Mouse (Mus musculus): ENCODE data around the gene Hgf. TPM values are rescaled to one million over a fixed set of nuclear protein-coding genes. Genes with fewer than 3 reads are reported as not detected.
A peak's percentile ranks its signal among the peaks of the same experiment; 100 is the strongest.

Gene Hgf
- 0.09 and 0.12 TPM in 2 replicates for polyA plus RNA-seq (2015; fragmentation: Nextera tagmentation; extraction: Ambion mirVana)

DNA sequence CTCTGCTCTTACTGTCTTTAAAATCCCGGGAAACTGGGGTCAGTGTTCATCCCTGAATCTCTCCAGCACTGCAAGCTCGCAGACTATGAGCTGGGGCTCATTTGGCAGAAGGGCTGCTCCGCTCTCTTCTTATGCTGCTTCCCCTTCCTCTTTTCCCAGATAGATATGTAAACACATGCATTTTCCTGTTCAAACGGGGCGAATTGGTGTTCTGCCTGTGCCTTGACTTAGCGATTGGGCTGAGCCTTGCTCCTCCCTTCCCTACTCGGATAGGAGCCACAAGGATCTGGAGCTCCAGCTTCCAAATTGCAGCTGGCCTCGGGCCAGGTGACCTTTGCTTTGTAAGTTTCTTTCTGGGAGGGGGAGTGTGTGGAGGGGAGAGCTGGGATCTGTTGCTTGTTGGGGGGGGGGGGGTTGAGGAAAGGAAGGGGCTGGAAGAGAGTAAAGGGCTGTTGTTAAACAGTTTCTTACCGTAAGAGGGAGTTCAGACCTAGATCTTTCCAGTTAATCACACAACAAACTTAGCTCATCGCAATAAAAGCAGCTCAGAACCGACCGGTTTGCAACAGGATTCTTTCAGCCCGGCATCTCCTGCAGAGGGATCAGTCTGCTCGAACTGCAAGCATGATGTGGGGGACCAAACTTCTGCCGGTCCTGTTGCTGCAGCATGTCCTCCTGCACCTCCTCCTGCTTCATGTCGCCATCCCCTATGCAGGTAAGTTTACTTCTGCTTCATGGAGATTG lies at the start of gene Hgf:
Gene Hgf, plus strand, starts transcription at position 192 of the 744 bp plus-strand sequence.
- H3K4me1 ChIP-seq (replicated peaks) = peaks cover 9% of the 10 kb centered on the region; the same call in 1 of the 2 replicates
- H3K9ac ChIP-seq (replicated peaks) = 0 out of 2 replicates have a peak within 1 kb of the TSS, but pooled peaks have one; percentile 6
- peak; percentile 53 for ATAC-seq

GRCm38 (mm10) chr5:16506702-16507350 lies 46.5 kb upstream of the Hgf start:
- H3K9me3 ChIP-seq = no peaks in the 10 kb centered on the region
- 82% methylated on average over 4 of the region's 4 CpGs for WGBS
- H3K27me3 ChIP-seq = no peaks in the 10 kb centered on the region
- no peaks in the 10 kb centered on the region for H3K36me3 ChIP-seq
- H3K4me2 ChIP-seq (replicated peaks) = no peak overlapping the region
- no peaks in the 10 kb centered on the region for H3K4me1 ChIP-seq (replicated peaks)
- H3K27ac ChIP-seq = no peak overlapping the region
- no peak overlapping the region for H3K4me3 ChIP-seq (replicated peaks)
- no peak overlapping the region for H3K9ac ChIP-seq (replicated peaks)
- ATAC-seq = no peak

More for the DNA sequence above, at the start of gene Hgf:
- Histone ChIP-seq H3K27ac (no peak within 1 kb of the TSS), H3K27me3 (no peaks in the 10 kb centered on the region), H3K9me3 (no peaks in the 10 kb centered on the region), H3K36me3 (no peaks in the 10 kb centered on the region), H3K4me3 (replicated peaks) (peak within 1 kb of the TSS; percentile 22), H3K4me2 (replicated peaks) (peak within 1 kb of the TSS; percentile 46)
- 7% methylated on average over 16 of the region's 16 CpGs for WGBS

GRCm38 (mm10) chr5:16531619-16532277 lies 21.5 kb upstream of the Hgf start:
- Histone ChIP-seq H3K27ac (no peak overlapping the region), H3K9ac (replicated peaks) (no peak overlapping the region), H3K4me1 (replicated peaks) (no peaks in the 10 kb centered on the region), H3K9me3 (no peaks in the 10 kb centered on the region), H3K4me2 (replicated peaks) (no peak overlapping the region), H3K4me3 (replicated peaks) (no peak overlapping the region), H3K36me3 (no peaks in the 10 kb centered on the region), H3K27me3 (no peaks in the 10 kb centered on the region)
- no peak for ATAC-seq
- 86% methylated on average over 3 of the region's 3 CpGs for WGBS

GRCm38 (mm10) chr5:16538067-16538466 lies 15.2 kb upstream of the Hgf start:
- Histone ChIP-seq H3K4me1 (replicated peaks) (no peaks in the 10 kb centered on the region), H3K4me2 (replicated peaks) (no peak overlapping the region), H3K27me3 (no peaks in the 10 kb centered on the region), H3K36me3 (no peaks in the 10 kb centered on the region), H3K9ac (replicated peaks) (no peak overlapping the region), H3K4me3 (replicated peaks) (no peak overlapping the region), H3K27ac (no peak overlapping the region), H3K9me3 (no peaks in the 10 kb centered on the region)
- 93% methylated on average over 2 of the region's 2 CpGs for WGBS
- no peak for ATAC-seq

DNA sequence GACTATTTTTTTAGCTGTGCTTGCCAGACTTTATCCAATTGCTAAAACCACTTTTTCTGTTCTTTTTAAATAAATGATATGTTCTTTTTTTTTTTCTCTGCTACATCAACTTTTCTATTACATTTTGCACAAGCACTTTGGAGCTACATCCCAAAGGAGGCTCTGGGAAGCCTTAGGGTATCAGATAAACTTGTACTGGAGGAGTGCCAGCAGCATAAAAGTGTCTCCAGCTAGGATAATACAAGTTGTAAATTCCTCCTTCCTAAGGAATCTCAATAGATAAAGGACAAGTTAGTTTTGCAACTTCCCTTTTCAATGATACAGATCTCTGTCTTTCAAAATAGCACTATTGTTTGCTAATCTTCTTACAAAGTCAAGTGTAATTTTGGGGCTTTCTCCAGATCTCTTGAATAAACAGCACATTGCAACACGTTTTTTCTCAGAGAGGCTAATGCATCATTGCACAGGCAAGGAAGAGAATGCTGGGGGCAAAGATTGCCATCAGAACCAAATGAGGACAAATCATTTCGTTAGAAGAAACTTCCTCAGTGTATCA lies 11.7 kb upstream of the Hgf start:
- no peak overlapping the region for H3K4me3 ChIP-seq (replicated peaks)
- 39% methylated on average over 2 of the region's 2 CpGs for WGBS
- no peaks in the 10 kb centered on the region for H3K27me3 ChIP-seq
- H3K4me2 ChIP-seq (replicated peaks) = no peak overlapping the region
- H3K9ac ChIP-seq (replicated peaks) = no peak overlapping the region
- H3K36me3 ChIP-seq = no peaks in the 10 kb centered on the region
- H3K27ac ChIP-seq = no peak overlapping the region
- no peaks in the 10 kb centered on the region for H3K9me3 ChIP-seq
- H3K4me1 ChIP-seq (replicated peaks) = no peaks in the 10 kb centered on the region
- no peak for ATAC-seq

DNA sequence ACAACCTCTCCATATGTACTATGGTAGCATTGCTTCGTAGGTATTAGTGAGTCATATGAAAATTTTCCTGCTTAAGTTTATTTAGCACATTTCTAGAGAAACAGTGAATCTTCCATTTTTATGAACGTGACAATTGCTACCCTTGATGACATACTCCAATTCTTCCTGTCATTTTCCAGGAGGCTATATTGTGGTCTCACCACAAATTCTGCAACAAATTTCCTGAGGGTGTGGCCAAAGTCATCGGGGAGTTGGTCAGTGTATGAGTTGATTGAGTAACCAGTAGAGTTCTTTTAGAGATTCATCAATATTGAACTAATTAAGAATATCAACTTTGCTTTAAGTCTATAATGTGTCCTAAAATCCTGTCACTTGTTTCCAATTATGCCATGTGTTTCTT lies 5.8 kb upstream of the Hgf start:
- Histone ChIP-seq H3K4me1 (replicated peaks) (no peaks in the 10 kb centered on the region), H3K9ac (replicated peaks) (no peak overlapping the region), H3K27ac (no peak overlapping the region), H3K9me3 (no peaks in the 10 kb centered on the region), H3K36me3 (no peaks in the 10 kb centered on the region), H3K27me3 (no peaks in the 10 kb centered on the region), H3K4me2 (replicated peaks) (no peak overlapping the region), H3K4me3 (replicated peaks) (no peak overlapping the region)
- no peak for ATAC-seq
- 88% methylated on average over 3 of the region's 3 CpGs for WGBS

GRCm38 (mm10) chr5:16552647-16553046 lies 648 bp upstream of the Hgf start:
- no peaks in the 10 kb centered on the region for H3K9me3 ChIP-seq
- ATAC-seq = no peak
- no peaks in the 10 kb centered on the region for H3K27me3 ChIP-seq
- H3K4me2 ChIP-seq (replicated peaks) = no peak overlapping the region
- no peaks in the 10 kb centered on the region for H3K36me3 ChIP-seq
- H3K9ac ChIP-seq (replicated peaks) = no peak overlapping the region
- H3K4me1 ChIP-seq (replicated peaks) = peaks cover 9% of the 10 kb centered on the region; the same call in 1 of the 2 replicates
- WGBS = 61% methylated on average over 4 of the region's 4 CpGs
- H3K27ac ChIP-seq = no peak overlapping the region
- H3K4me3 ChIP-seq (replicated peaks) = no peak overlapping the region

DNA sequence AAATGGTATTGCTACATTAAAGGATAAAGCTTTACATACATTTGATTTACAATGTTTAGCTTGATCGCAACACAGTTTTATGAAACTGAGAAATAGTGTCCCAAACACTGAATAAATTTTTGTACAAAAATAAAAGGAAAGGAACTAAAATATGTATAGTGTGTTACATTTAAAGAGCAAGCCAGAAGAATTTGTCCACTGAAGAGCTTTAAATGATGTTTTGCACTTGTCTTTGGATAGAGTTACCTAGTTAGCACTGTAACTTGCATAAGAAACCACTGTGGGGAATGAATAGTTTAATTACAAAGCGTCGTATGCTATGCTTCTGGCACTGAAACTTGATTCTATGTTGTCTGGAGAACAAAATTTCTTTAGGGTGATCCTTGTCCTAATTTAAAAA lies 7.0 kb downstream of the Hgf start:
- Histone ChIP-seq H3K36me3 (no peaks in the 10 kb centered on the region), H3K9ac (replicated peaks) (no peak overlapping the region), H3K27ac (no peak overlapping the region), H3K4me3 (replicated peaks) (no peak overlapping the region), H3K27me3 (no peaks in the 10 kb centered on the region), H3K4me1 (replicated peaks) (no peaks in the 10 kb centered on the region), H3K9me3 (no peaks in the 10 kb centered on the region), H3K4me2 (replicated peaks) (no peak overlapping the region)
- 92% methylated on average over 3 of the region's 3 CpGs for WGBS
- no peak for ATAC-seq

DNA sequence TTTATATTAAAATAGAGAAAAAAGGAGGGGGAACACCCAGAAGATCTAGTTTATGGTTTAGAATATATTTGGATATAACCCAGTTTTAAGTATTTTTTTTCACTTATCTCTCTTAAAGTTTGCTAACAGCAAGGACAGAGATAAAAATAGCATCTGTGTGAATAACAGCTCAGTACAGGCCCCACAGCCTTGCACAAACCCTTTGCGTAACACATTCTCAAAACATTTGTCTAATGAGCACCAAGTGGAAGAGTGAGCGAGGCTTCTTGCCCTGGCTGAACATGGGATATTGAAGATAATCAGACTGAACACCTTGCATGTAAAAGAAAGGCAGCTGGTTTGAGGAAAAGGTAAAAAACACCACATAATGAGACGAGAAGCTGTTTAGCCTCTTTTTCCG lies 15.7 kb downstream of the Hgf start:
- Histone ChIP-seq H3K27me3 (no peaks in the 10 kb centered on the region), H3K27ac (no peak overlapping the region), H3K9me3 (no peaks in the 10 kb centered on the region), H3K4me2 (replicated peaks) (no peak overlapping the region), H3K4me1 (replicated peaks) (no peaks in the 10 kb centered on the region), H3K4me3 (replicated peaks) (no peak overlapping the region), H3K36me3 (no peaks in the 10 kb centered on the region), H3K9ac (replicated peaks) (no peak overlapping the region)
- WGBS = 86% methylated on average over 4 of the region's 4 CpGs
- ATAC-seq = no peak

- Histone ChIP-seq H3K27me3 (no peaks in the 10 kb centered on the region), H3K4me3 (replicated peaks) (no peak overlapping the region), H3K9me3 (no peaks in the 10 kb centered on the region), H3K36me3 (no peaks in the 10 kb centered on the region), H3K9ac (replicated peaks) (no peak overlapping the region), H3K27ac (no peak overlapping the region), H3K4me2 (replicated peaks) (no peak overlapping the region), H3K4me1 (replicated peaks) (0 out of 2 replicates have a peak, but pooled peaks cover 9% of the 10 kb centered on the region)
- ATAC-seq = no peak
- 70% methylated on average over 14 of the region's 14 CpGs for WGBS
Observed at GRCm38 (mm10) chr5:16577882-16578742, 24.8 kb downstream of the Hgf start.

- no peak overlapping the region for H3K27ac ChIP-seq
- H3K27me3 ChIP-seq = no peaks in the 10 kb centered on the region
- 69% methylated on average over 4 of the region's 4 CpGs for WGBS
- ATAC-seq = peak; percentile 58; the same call in 1 of the 2 replicates
- H3K9me3 ChIP-seq = no peaks in the 10 kb centered on the region
- no peak overlapping the region for H3K4me2 ChIP-seq (replicated peaks)
- no peak overlapping the region for H3K4me3 ChIP-seq (replicated peaks)
- no peaks in the 10 kb centered on the region for H3K4me1 ChIP-seq (replicated peaks)
- no peak overlapping the region for H3K9ac ChIP-seq (replicated peaks)
- no peaks in the 10 kb centered on the region for H3K36me3 ChIP-seq
Observed at GRCm38 (mm10) chr5:16595699-16596098, 42.4 kb downstream of the Hgf start.

Data from midbrain, embryonic 13.5 days (tissue).